Mouse (Mus musculus): Measurements from ENCODE around the gene Fut9. TPM values are rescaled to one million over a fixed set of nuclear protein-coding genes. Genes with fewer than 3 reads are reported as not detected.

Fut9 gene
- polyA plus RNA-seq, 1 experiment from 2014 or later, result 8.1 TPM

DNA sequence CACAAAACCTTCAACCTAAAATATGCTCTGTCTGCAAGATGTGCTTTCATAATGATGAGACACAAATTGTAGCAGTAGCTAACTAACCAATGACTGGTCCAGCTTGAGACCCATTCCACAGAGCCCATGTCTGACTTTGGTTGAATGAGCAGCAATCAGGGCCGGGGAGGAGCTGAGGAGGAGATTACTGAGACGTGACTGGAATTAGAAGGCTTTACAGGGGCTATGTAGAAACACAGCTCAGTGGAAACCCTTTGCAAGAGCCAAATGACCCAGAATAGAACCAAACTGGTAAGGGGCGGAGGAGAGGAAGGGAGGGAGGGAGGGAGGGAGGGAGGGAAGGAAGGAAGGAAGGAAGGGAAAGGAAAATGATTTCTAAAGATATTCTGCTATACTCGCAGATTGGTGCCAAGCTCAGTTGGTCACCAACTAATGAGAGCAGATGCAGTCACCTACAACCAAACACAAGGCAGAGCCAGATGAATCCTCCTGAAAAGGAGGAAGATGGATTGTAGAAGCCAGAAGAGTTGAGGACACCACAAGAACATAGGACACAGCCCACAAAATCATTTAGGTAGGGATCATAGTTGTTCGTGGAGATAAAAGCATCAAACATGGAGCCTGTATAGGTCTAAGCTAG, 42.0 kb downstream of the Fut9 start:
- peak; percentile 62; the same call in 1 of the 2 replicates for ATAC-seq
- no peak overlapping the region for H3K9ac ChIP-seq (replicated peaks)
- H3K4me3 ChIP-seq (replicated peaks), result no peak overlapping the region
- H3K9me3 ChIP-seq, result no peaks in the 10 kb centered on the region
- H3K27ac ChIP-seq, result no peak overlapping the region
- 51% methylated on average over 4 of the region's 5 CpGs for WGBS
- H3K4me1 ChIP-seq (replicated peaks), result no peaks in the 10 kb centered on the region
- H3K27me3 ChIP-seq, result no peaks in the 10 kb centered on the region
- no peaks in the 10 kb centered on the region for H3K36me3 ChIP-seq
- H3K4me2 ChIP-seq (replicated peaks), result no peak overlapping the region

DNA sequence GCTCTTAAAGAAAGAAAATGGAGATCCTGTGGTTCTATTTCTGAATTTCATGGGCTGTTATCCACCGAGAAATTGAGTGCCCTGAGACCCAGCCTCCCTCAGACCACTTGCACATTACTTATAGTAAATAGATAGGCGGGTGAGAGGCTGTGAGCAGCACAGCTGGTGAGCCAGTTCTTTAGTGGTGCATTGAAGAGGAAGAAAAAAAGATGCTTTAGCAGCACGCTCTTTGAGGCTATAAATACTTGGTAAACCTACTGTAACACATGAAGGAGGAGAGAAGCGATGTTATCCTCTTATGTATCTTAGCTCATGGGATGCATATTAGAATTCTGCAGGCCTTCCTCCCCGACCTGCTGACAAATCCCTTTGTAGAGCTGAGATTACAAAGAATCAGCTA, 58.5 kb downstream of the Fut9 start:
- Histone ChIP-seq H3K4me3 (replicated peaks) (no peak overlapping the region), H3K9me3 (no peaks in the 10 kb centered on the region), H3K9ac (replicated peaks) (no peak overlapping the region), H3K27me3 (no peaks in the 10 kb centered on the region), H3K27ac (no peak overlapping the region), H3K4me1 (replicated peaks) (no peaks in the 10 kb centered on the region), H3K4me2 (replicated peaks) (no peak overlapping the region), H3K36me3 (no peaks in the 10 kb centered on the region)
- WGBS, result 66% methylated on average over 5 of the region's 5 CpGs
- ATAC-seq, result no peak

GRCm38 (mm10) chr4:25738782-25739181, 61.3 kb downstream of the Fut9 start:
- no peak overlapping the region for H3K27ac ChIP-seq
- 96% methylated on average over 4 of the region's 4 CpGs for WGBS

GRCm38 (mm10) chr4:25721576-25721975, 78.5 kb downstream of the Fut9 start:
- no peaks in the 10 kb centered on the region for H3K36me3 ChIP-seq
- 90% methylated on average over 5 of the region's 5 CpGs for WGBS
- H3K9ac ChIP-seq (replicated peaks), result no peak overlapping the region
- no peak overlapping the region for H3K4me2 ChIP-seq (replicated peaks)
- H3K4me1 ChIP-seq (replicated peaks), result no peaks in the 10 kb centered on the region
- no peaks in the 10 kb centered on the region for H3K27me3 ChIP-seq
- H3K27ac ChIP-seq, result no peak overlapping the region
- H3K9me3 ChIP-seq, result no peaks in the 10 kb centered on the region
- no peak overlapping the region for H3K4me3 ChIP-seq (replicated peaks)
- no peak for ATAC-seq

More at GRCm38 (mm10) chr4:25738782-25739181, 61.3 kb downstream of the Fut9 start:
- H3K36me3 ChIP-seq, result no peaks in the 10 kb centered on the region
- no peak overlapping the region for H3K4me2 ChIP-seq (replicated peaks)
- H3K27me3 ChIP-seq, result no peaks in the 10 kb centered on the region
- H3K4me3 ChIP-seq (replicated peaks), result no peak overlapping the region
- H3K9me3 ChIP-seq, result no peaks in the 10 kb centered on the region
- H3K4me1 ChIP-seq (replicated peaks), result no peaks in the 10 kb centered on the region
- no peak for ATAC-seq
- no peak overlapping the region for H3K9ac ChIP-seq (replicated peaks)

GRCm38 (mm10) chr4:25713907-25714306, 86.1 kb downstream of the Fut9 start:
- ATAC-seq, result no peak
- Histone ChIP-seq H3K4me2 (replicated peaks) (no peak overlapping the region), H3K36me3 (no peaks in the 10 kb centered on the region), H3K27ac (no peak overlapping the region), H3K27me3 (no peaks in the 10 kb centered on the region), H3K4me1 (replicated peaks) (no peaks in the 10 kb centered on the region), H3K4me3 (replicated peaks) (no peak overlapping the region), H3K9ac (replicated peaks) (no peak overlapping the region), H3K9me3 (no peaks in the 10 kb centered on the region)
- 52% methylated on average over 2 of the region's 2 CpGs for WGBS

DNA sequence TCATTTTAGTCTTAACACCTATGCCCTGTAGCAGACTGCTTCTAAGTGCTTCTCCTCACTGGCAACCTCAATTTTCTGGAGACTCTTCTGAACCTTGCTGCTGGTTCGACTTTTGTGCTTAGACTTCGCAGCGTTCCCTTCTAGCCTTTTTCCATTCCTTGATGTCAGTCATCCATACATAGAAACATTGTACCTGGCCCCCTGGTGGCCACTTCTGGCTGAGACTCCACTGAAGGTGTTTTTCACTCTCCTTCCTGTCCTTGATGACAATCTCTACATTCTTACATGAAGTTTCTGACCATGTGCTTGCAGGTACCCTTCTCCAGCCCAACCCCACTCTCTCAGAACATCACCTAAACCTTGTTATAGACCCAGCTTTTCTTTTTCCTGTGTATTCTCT, 115.1 kb downstream of the Fut9 start:
- WGBS, result 92% methylated on average over 3 of the region's 3 CpGs
- Histone ChIP-seq H3K4me3 (replicated peaks) (no peak overlapping the region), H3K27ac (no peak overlapping the region), H3K9me3 (no peaks in the 10 kb centered on the region), H3K9ac (replicated peaks) (no peak overlapping the region), H3K4me1 (replicated peaks) (no peaks in the 10 kb centered on the region), H3K4me2 (replicated peaks) (no peak overlapping the region), H3K36me3 (no peaks in the 10 kb centered on the region), H3K27me3 (no peaks in the 10 kb centered on the region)
- ATAC-seq, result no peak

GRCm38 (mm10) chr4:25664196-25664595, 135.8 kb downstream of the Fut9 start:
- H3K9ac ChIP-seq (replicated peaks), result no peak overlapping the region
- no peaks in the 10 kb centered on the region for H3K36me3 ChIP-seq
- H3K27me3 ChIP-seq, result no peaks in the 10 kb centered on the region
- H3K9me3 ChIP-seq, result no peaks in the 10 kb centered on the region
- no peaks in the 10 kb centered on the region for H3K4me1 ChIP-seq (replicated peaks)
- ATAC-seq, result no peak
- no peak overlapping the region for H3K4me2 ChIP-seq (replicated peaks)
- no peak overlapping the region for H3K27ac ChIP-seq
- WGBS, result 84% methylated on average over 1 of the region's 1 CpGs
- no peak overlapping the region for H3K4me3 ChIP-seq (replicated peaks)

GRCm38 (mm10) chr4:25661204-25661727, 138.8 kb downstream of the Fut9 start:
- no peak overlapping the region for H3K9ac ChIP-seq (replicated peaks)
- no peaks in the 10 kb centered on the region for H3K27me3 ChIP-seq
- no peaks in the 10 kb centered on the region for H3K36me3 ChIP-seq
- H3K4me1 ChIP-seq (replicated peaks), result no peaks in the 10 kb centered on the region
- no peak overlapping the region for H3K27ac ChIP-seq
- ATAC-seq, result no peak
- H3K4me3 ChIP-seq (replicated peaks), result no peak overlapping the region
- H3K4me2 ChIP-seq (replicated peaks), result no peak overlapping the region
- no peaks in the 10 kb centered on the region for H3K9me3 ChIP-seq
- WGBS, result 86% methylated on average over 3 of the region's 3 CpGs

GRCm38 (mm10) chr4:25658792-25659191, 141.3 kb downstream of the Fut9 start:
- Histone ChIP-seq H3K4me2 (replicated peaks) (no peak overlapping the region), H3K4me1 (replicated peaks) (no peaks in the 10 kb centered on the region), H3K27me3 (no peaks in the 10 kb centered on the region), H3K36me3 (no peaks in the 10 kb centered on the region), H3K4me3 (replicated peaks) (no peak overlapping the region), H3K27ac (no peak overlapping the region), H3K9ac (replicated peaks) (no peak overlapping the region), H3K9me3 (no peaks in the 10 kb centered on the region)
- 85% methylated on average over 3 of the region's 3 CpGs for WGBS
- no peak for ATAC-seq

- Histone ChIP-seq H3K9me3 (no peaks in the 10 kb centered on the region), H3K27me3 (no peaks in the 10 kb centered on the region), H3K9ac (replicated peaks) (no peak overlapping the region), H3K27ac (no peak overlapping the region), H3K4me2 (replicated peaks) (no peak overlapping the region), H3K36me3 (no peaks in the 10 kb centered on the region), H3K4me1 (replicated peaks) (no peaks in the 10 kb centered on the region), H3K4me3 (replicated peaks) (no peak overlapping the region)
- ATAC-seq, result no peak
- whole genome bisulfite sequencing, result 77% methylated on average over 3 of the region's 3 CpGs
These were observed 148.1 kb downstream of the Fut9 start for GRCm38 (mm10) chr4:25651902-25652301.

- no peaks in the 10 kb centered on the region for H3K4me1 ChIP-seq (replicated peaks)
- no peak overlapping the region for H3K9ac ChIP-seq (replicated peaks)
- H3K9me3 ChIP-seq, result no peaks in the 10 kb centered on the region
- 93% methylated on average over 2 of the region's 2 CpGs for WGBS
- H3K27me3 ChIP-seq, result no peaks in the 10 kb centered on the region
- no peak overlapping the region for H3K27ac ChIP-seq
- H3K36me3 ChIP-seq, result no peaks in the 10 kb centered on the region
- no peak overlapping the region for H3K4me3 ChIP-seq (replicated peaks)
- no peak overlapping the region for H3K4me2 ChIP-seq (replicated peaks)
- no peak for ATAC-seq
These were observed 151.9 kb downstream of the Fut9 start for GRCm38 (mm10) chr4:25648107-25648506.

- Histone ChIP-seq H3K27ac (no peak overlapping the region), H3K36me3 (no peaks in the 10 kb centered on the region), H3K9me3 (no peaks in the 10 kb centered on the region), H3K4me1 (replicated peaks) (no peaks in the 10 kb centered on the region), H3K27me3 (no peaks in the 10 kb centered on the region), H3K4me3 (replicated peaks) (no peak overlapping the region), H3K9ac (replicated peaks) (no peak overlapping the region), H3K4me2 (replicated peaks) (no peak overlapping the region)
- WGBS, result 92% methylated on average over 1 of the region's 1 CpGs
- ATAC-seq, result no peak
These were observed 152.5 kb downstream of the Fut9 start for GRCm38 (mm10) chr4:25647593-25647992.

DNA sequence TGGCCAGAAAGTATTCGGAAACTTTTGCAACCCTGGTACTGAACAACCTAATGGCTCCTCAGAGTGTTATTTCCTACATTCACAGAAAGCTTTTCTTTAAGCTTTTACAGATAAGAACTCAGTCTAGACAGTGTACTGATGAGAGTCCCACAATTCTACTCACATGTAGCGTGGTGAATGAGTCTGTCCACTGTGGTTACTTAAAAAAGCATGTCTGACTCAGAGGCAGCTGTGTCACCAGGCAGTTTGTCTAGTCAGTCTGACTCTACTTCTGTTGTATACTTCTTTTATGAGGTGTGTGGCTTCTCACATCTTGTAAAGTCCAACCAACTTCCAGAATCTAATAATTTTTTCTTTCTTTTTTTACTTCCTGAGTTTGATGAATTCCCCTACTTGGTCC, 154.5 kb downstream of the Fut9 start:
- WGBS, result 96% methylated on average over 2 of the region's 2 CpGs
- no peak overlapping the region for H3K4me2 ChIP-seq (replicated peaks)

More for the DNA sequence above, 154.5 kb downstream of the Fut9 start:
- H3K27ac ChIP-seq, result no peak overlapping the region
- no peak for ATAC-seq
- no peaks in the 10 kb centered on the region for H3K4me1 ChIP-seq (replicated peaks)
- no peak overlapping the region for H3K9ac ChIP-seq (replicated peaks)
- H3K36me3 ChIP-seq, result no peaks in the 10 kb centered on the region
- H3K4me3 ChIP-seq (replicated peaks), result no peak overlapping the region
- no peaks in the 10 kb centered on the region for H3K27me3 ChIP-seq
- H3K9me3 ChIP-seq, result no peaks in the 10 kb centered on the region
